Comparison of ENCODE assay signal across 26 mouse cellular contexts in genomic region chr16:5342326-5342725, GRCm38 (mm10).
DNase-seq lines count a peak whose midpoint lies in the region; ATAC-seq and TF ChIP-seq lines count a peak whose summit lies in the region.
"Had no signal": no experiment of that assay in that cellular context is flagged by ENCODE, and none has a peak within 500 bp of the region (broad histone marks: within the 10 kb centered on the region; RNA-seq: fewer than 3 reads in every experiment).

No protein-coding gene starts in this region.

- no peaks in the 10 kb centered on the region for H3K27me3 ChIP-seq in forebrain, postnatal 0 days (ENCODE audit: insufficient read depth, low read length)
- no peaks in the 10 kb centered on the region for H3K27me3 ChIP-seq in forebrain, embryonic 12.5 days
- H3K27me3 ChIP-seq in midbrain, embryonic 10.5 days (ENCODE audit: low read depth, poor library complexity, severe bottlenecking), result no peaks in the 10 kb centered on the region
- H3K27me3 ChIP-seq: embryonic facial prominence, embryonic 15.5 days; hindbrain, embryonic 15.5 days; limb, embryonic 13.5 days; lung, embryonic 15.5 days had no signal

- peak; percentile 55 for DNase-seq in forebrain, postnatal 0 days
- DNase-seq in left cerebral cortex, postnatal 25 days (ENCODE audit: low spot score in 2 of 2), result peak; percentile 14 to 19
- no peak for DNase-seq in left cerebral cortex, postnatal 4 days
- DNase-seq in brain, adult 2 months (ENCODE audit: low read depth, low spot score), result peak; percentile 62
- peak; percentile 12 for DNase-seq in brain, embryonic 18.5 days (ENCODE audit: low read depth, low spot score)
- no peak for DNase-seq in midbrain, embryonic 10.5 days (ENCODE audit: low spot score)
- DNase-seq in adrenal gland, postnatal 36 days, result no peak
- DNase-seq: adrenal gland, postnatal 25 days; cerebellum, adult 18-20 months; cerebellum, postnatal 10 days; gastrocnemius, postnatal 14 days; heart, postnatal 14 days; kidney, adult 11 months; kidney, postnatal 14 days; spleen, adult 18-20 months had no signal

- intact Hi-C loops in left cerebral cortex, postnatal 25 days (cut with DNase I), result no loop called here
- intact Hi-C loops in left cerebral cortex, postnatal 4 days (cut with DNase I), result no loop called here

- TF ChIP-seq CTCF in forebrain, postnatal 0 days (IDR thresholded peaks at IDR 0.05; ENCODE audit: low read depth), result no peak

- no peak overlapping the region for H3K4me2 ChIP-seq in forebrain, postnatal 0 days (ENCODE audit: low read depth)
- H3K4me2 ChIP-seq in forebrain, embryonic 12.5 days, result no peak overlapping the region
- H3K4me2 ChIP-seq: embryonic facial prominence, embryonic 15.5 days; hindbrain, embryonic 15.5 days; limb, embryonic 13.5 days; liver, embryonic 11.5 days; lung, embryonic 15.5 days; midbrain, embryonic 11.5 days had no signal

- ATAC-seq in forebrain, postnatal 0 days, result peak; percentile 16; the same call in 1 of the 2 replicates
- no peak for ATAC-seq in forebrain, embryonic 12.5 days (ENCODE audit: low FRiP score)
- ATAC-seq: CD4-positive, CD25-positive, alpha-beta regulatory T cell, adult 4 months; inflammation-experienced regulatory T-cells, adult 6 months; midbrain, embryonic 16.5 days had no signal

- no peaks in the 10 kb centered on the region for H3K9me3 ChIP-seq in forebrain, postnatal 0 days (ENCODE audit: low read length)
- no peaks in the 10 kb centered on the region for H3K9me3 ChIP-seq in forebrain, embryonic 12.5 days
- H3K9me3 ChIP-seq in midbrain, embryonic 10.5 days (replicated peaks), result no peaks in the 10 kb centered on the region
- H3K9me3 ChIP-seq: embryonic facial prominence, embryonic 15.5 days; hindbrain, embryonic 10.5 days; hindbrain, embryonic 15.5 days; limb, embryonic 13.5 days; lung, embryonic 15.5 days had no signal

- 61% methylated on average over 6 of the region's 6 CpGs for WGBS in forebrain, postnatal 0 days
- whole genome bisulfite sequencing in forebrain, embryonic 12.5 days, result 85% methylated on average over 6 of the region's 6 CpGs
- 92% methylated on average over 6 of the region's 6 CpGs for WGBS in midbrain, embryonic 10.5 days

- no peaks in the 10 kb centered on the region for H3K36me3 ChIP-seq in forebrain, postnatal 0 days (ENCODE audit: insufficient read depth)
- H3K36me3 ChIP-seq in forebrain, embryonic 12.5 days (replicated peaks), result no peaks in the 10 kb centered on the region
- no peaks in the 10 kb centered on the region for H3K36me3 ChIP-seq in midbrain, embryonic 10.5 days
- H3K36me3 ChIP-seq: embryonic facial prominence, embryonic 15.5 days; hindbrain, embryonic 10.5 days; hindbrain, embryonic 15.5 days; limb, embryonic 13.5 days; lung, embryonic 15.5 days had no signal

- no peaks in the 10 kb centered on the region for H3K4me1 ChIP-seq in forebrain, postnatal 0 days (ENCODE audit: insufficient read depth)
- no peaks in the 10 kb centered on the region for H3K4me1 ChIP-seq in forebrain, embryonic 12.5 days
- no peaks in the 10 kb centered on the region for H3K4me1 ChIP-seq in midbrain, embryonic 10.5 days
- H3K4me1 ChIP-seq: embryonic facial prominence, embryonic 15.5 days; hindbrain, embryonic 10.5 days; hindbrain, embryonic 15.5 days; limb, embryonic 13.5 days; lung, embryonic 15.5 days had no signal

- 0 out of 2 replicates have a peak overlapping the region, but pooled peaks have one; percentile 15 for H3K27ac ChIP-seq in forebrain, postnatal 0 days (ENCODE audit: low read depth, low read length)
- no peak overlapping the region for H3K27ac ChIP-seq in forebrain, embryonic 12.5 days
- no peak overlapping the region for H3K27ac ChIP-seq in midbrain, embryonic 10.5 days (replicated peaks)
- H3K27ac ChIP-seq: embryonic facial prominence, embryonic 15.5 days; hindbrain, embryonic 10.5 days; hindbrain, embryonic 15.5 days; limb, embryonic 13.5 days; lung, embryonic 15.5 days had no signal

- no peak overlapping the region for H3K4me3 ChIP-seq in forebrain, postnatal 0 days (ENCODE audit: low read depth, low read length)
- no peak overlapping the region for H3K4me3 ChIP-seq in forebrain, embryonic 12.5 days (replicated peaks)
- no peak overlapping the region for H3K4me3 ChIP-seq in midbrain, embryonic 10.5 days
- H3K4me3 ChIP-seq: embryonic facial prominence, embryonic 15.5 days; hindbrain, embryonic 10.5 days; hindbrain, embryonic 15.5 days; limb, embryonic 13.5 days; lung, embryonic 15.5 days had no signal

- no peak overlapping the region for H3K9ac ChIP-seq in forebrain, postnatal 0 days
- H3K9ac ChIP-seq in forebrain, embryonic 12.5 days, result no peak overlapping the region
- H3K9ac ChIP-seq: embryonic facial prominence, embryonic 15.5 days; hindbrain, embryonic 15.5 days; limb, embryonic 13.5 days; lung, embryonic 15.5 days had no signal

Comparison
In these comparisons a context has a peak if more than half of its experiments do, and no peak if none do; other contexts are left out.
1. DNase-seq: peak in forebrain, postnatal 0 days (single experiment), left cerebral cortex, postnatal 25 days (2 of 2), brain, adult 2 months (single experiment) and brain, embryonic 18.5 days (single experiment); none in left cerebral cortex, postnatal 4 days (single experiment), midbrain, embryonic 10.5 days (single experiment) and adrenal gland, postnatal 36 days (0 of 2).